Mouse (Mus musculus) ES-E14 (cell line): ENCODE measurements around the gene Tnfrsf13c.

Source experiments
- CHD2 ChIP-seq: IDR thresholded peaks from 2 replicates; pipeline ENCODE4 v1.6.1; 2014; ENCODE audit warnings: mild to moderate bottlenecking, low read depth, low read length, inconsistent platforms
- HCFC1 ChIP-seq: IDR thresholded peaks from 2 replicates; pipeline ENCODE4 v1.6.1; 2012; ENCODE audit warnings: low read length, inconsistent platforms, borderline replicate concordance; ENCODE audit not compliant: insufficient read depth
- MAFK ChIP-seq: IDR thresholded peaks from 2 replicates; pipeline ENCODE4 v1.6.1; 2014; ENCODE audit warnings: mild to moderate bottlenecking, low read depth, low read length, inconsistent platforms; ENCODE audit not compliant: insufficient read depth
- ZC3H11A ChIP-seq: IDR thresholded peaks from 2 replicates; pipeline ENCODE4 v1.6.1; 2012; ENCODE audit warnings: low read depth, mild to moderate bottlenecking, inconsistent platforms, low read length, borderline replicate concordance
- ZNF384 ChIP-seq: IDR thresholded peaks from 2 replicates; pipeline ENCODE4 v1.6.1; 2012; ENCODE audit warnings: low read depth, low read length, inconsistent platforms

DNA sequence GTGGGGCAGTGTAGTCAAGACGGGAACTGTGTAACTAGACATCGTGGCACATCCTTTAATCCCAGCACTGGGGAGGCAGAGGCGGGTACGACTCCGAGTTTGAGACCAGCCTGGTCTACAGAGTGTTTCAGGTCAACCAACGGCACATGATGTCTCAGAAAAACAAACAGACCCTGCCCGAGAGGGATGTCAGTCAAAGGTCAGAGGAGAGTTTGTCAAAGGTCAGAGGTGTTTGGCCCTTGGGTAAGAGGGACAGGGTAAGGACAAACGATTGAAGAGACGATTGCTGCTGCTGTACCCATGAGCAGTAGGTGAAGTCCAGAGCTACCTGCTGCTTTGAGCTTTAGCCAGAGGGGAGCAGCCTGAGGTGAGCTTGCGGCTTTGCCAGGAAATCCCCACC, 40.6 kb downstream of the Tnfrsf13c start:
- TF ChIP-seq ZNF384 (no peak), MAFK (no peak), ZC3H11A (no peak), CHD2 (no peak), HCFC1 (no peak)
